In the genomic region with DNA sequence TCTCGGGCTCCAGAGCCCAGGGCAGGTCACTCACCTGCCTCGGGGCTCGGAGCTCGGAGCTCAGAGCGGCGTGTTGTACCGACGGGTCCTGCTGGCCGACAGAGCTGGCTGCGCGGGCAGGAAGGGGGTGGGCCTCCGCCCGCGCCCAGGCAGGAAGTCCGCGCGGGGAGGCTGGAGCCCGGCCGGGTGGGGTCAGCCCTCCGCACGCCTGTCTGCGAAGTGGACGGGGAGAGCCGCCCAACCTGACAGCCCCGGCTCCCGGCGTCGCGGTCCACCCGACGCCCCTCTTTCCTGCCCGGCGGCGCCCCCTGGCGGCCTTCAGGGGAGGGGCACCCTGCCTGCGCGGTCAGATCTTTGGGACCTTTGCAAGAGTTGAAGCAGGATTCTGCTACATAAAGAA, we compare ENCODE assay signal across 7 mouse cellular contexts. TPM values are rescaled to one million over a fixed set of nuclear protein-coding genes. Genes with fewer than 3 reads are reported as not detected.
DNase-seq lines count a peak whose midpoint lies in the region; ATAC-seq and TF ChIP-seq lines count a peak whose summit lies in the region.

No protein-coding gene starts in this region.

- TF ChIP-seq POLR2A in brain, embryonic 14.5 days (IDR thresholded peaks at IDR 0.05; ENCODE audit: borderline replicate concordance, extremely low read depth, insufficient read depth, insufficient read length, poor library complexity, severe bottlenecking) = no peak
- TF ChIP-seq POLR2A in spleen, adult 2 months (IDR thresholded peaks at IDR 0.05; ENCODE audit: low read depth, low read length) = peak; percentile 35; the same call in 1 of the 2 replicates

- H3K4me1 ChIP-seq in hindbrain, embryonic 16.5 days (ENCODE audit: control insufficient read depth, insufficient read depth, low read depth, low read length) = peaks cover 7% of the 10 kb centered on the region
- H3K4me1 ChIP-seq in limb, embryonic 12.5 days (replicated peaks) = peaks cover 48% of the 10 kb centered on the region
- peaks cover 14% of the 10 kb centered on the region for H3K4me1 ChIP-seq in midbrain, embryonic 13.5 days (replicated peaks)
- peaks cover 23% of the 10 kb centered on the region; the same call in 1 of the 2 replicates for H3K4me1 ChIP-seq in spleen, adult 2 months (ENCODE audit: control insufficient read depth, insufficient read depth, insufficient read length)

- no peaks in the 10 kb centered on the region for H3K9me3 ChIP-seq in hindbrain, embryonic 16.5 days (ENCODE audit: control insufficient read depth, low read length)
- H3K9me3 ChIP-seq in limb, embryonic 12.5 days = no peaks in the 10 kb centered on the region
- H3K9me3 ChIP-seq in midbrain, embryonic 13.5 days = no peaks in the 10 kb centered on the region

- peak overlapping the region; percentile 44 for H3K9ac ChIP-seq in hindbrain, embryonic 16.5 days (ENCODE audit: low read depth, low read length)
- H3K9ac ChIP-seq in limb, embryonic 12.5 days (replicated peaks) = peak overlapping the region; percentile 65
- H3K9ac ChIP-seq in midbrain, embryonic 13.5 days (replicated peaks) = peak overlapping the region; percentile 44; the same call in 1 of the 2 replicates

- 2% methylated on average over 35 of the region's 37 CpGs for WGBS in hindbrain, embryonic 16.5 days
- under 1% methylated on average over 37 of the region's 37 CpGs for WGBS in limb, embryonic 12.5 days
- WGBS in midbrain, embryonic 13.5 days = 5% methylated on average over 33 of the region's 37 CpGs
- under 1% methylated on average over 37 of the region's 37 CpGs for WGBS in spleen, adult 2 months

- DNase-seq in Muller cell, postnatal 12 days (ENCODE audit: inconsistent ontology term) = peak; percentile 88
- peak; percentile 60 for DNase-seq in brain, embryonic 14.5 days (ENCODE audit: low read depth)
- DNase-seq in gastrocnemius, adult 8-10 months (ENCODE audit: low spot score in 2 of 2) = peak; percentile 63 to 76
- DNase-seq in spleen, adult 2 months (ENCODE audit: low read depth in 1 of 2, low spot score in 2 of 2) = peak; percentile 43 to 76

- H3K27me3 ChIP-seq in hindbrain, embryonic 16.5 days (replicated peaks; ENCODE audit: control insufficient read depth, insufficient read depth, low read length) = peaks cover 7% of the 10 kb centered on the region
- H3K27me3 ChIP-seq in limb, embryonic 12.5 days = peaks cover 26% of the 10 kb centered on the region
- H3K27me3 ChIP-seq in midbrain, embryonic 13.5 days = peaks cover 50% of the 10 kb centered on the region
- no peaks in the 10 kb centered on the region for H3K27me3 ChIP-seq in spleen, adult 2 months (ENCODE audit: control insufficient read depth, insufficient read depth, low read length)

- H3K4me2 ChIP-seq in hindbrain, embryonic 16.5 days (ENCODE audit: low read length) = peak overlapping the region; percentile 50
- peak overlapping the region; percentile 62 for H3K4me2 ChIP-seq in limb, embryonic 12.5 days
- H3K4me2 ChIP-seq in midbrain, embryonic 13.5 days (replicated peaks) = peak overlapping the region; percentile 47

- peak overlapping the region; percentile 32 for H3K4me3 ChIP-seq in hindbrain, embryonic 16.5 days (ENCODE audit: low read length)
- peak overlapping the region; percentile 52 for H3K4me3 ChIP-seq in limb, embryonic 12.5 days (replicated peaks)
- H3K4me3 ChIP-seq in midbrain, embryonic 13.5 days (replicated peaks) = peak overlapping the region; percentile 33
- peak overlapping the region; percentile 70 for H3K4me3 ChIP-seq in spleen, adult 2 months (ENCODE audit: extremely low read depth, insufficient read depth, insufficient read length)

- no peak overlapping the region for H3K27ac ChIP-seq in hindbrain, embryonic 16.5 days (ENCODE audit: low read depth, low read length)
- H3K27ac ChIP-seq in limb, embryonic 12.5 days = peak overlapping the region; percentile 67
- no peak overlapping the region for H3K27ac ChIP-seq in midbrain, embryonic 13.5 days
- H3K27ac ChIP-seq in spleen, adult 2 months (ENCODE audit: insufficient read depth, low read length) = peak overlapping the region; percentile 80

- peak; percentile 84 for TF ChIP-seq CTCF in brain, embryonic 14.5 days (IDR thresholded peaks at IDR 0.05; ENCODE audit: borderline replicate concordance, extremely low read depth, insufficient read depth, insufficient read length)
- peak; percentile 93 for TF ChIP-seq CTCF in spleen, adult 2 months (IDR thresholded peaks at IDR 0.05; ENCODE audit: extremely low read depth, insufficient read depth, insufficient read length, insufficient replicate concordance)

- H3K36me3 ChIP-seq in hindbrain, embryonic 16.5 days (ENCODE audit: control insufficient read depth, insufficient read depth, low read length) = no peaks in the 10 kb centered on the region
- no peaks in the 10 kb centered on the region for H3K36me3 ChIP-seq in limb, embryonic 12.5 days
- H3K36me3 ChIP-seq in midbrain, embryonic 13.5 days = no peaks in the 10 kb centered on the region
- no peaks in the 10 kb centered on the region for H3K36me3 ChIP-seq in spleen, adult 2 months (ENCODE audit: control insufficient read depth, insufficient read depth, low read length)

- ATAC-seq in hindbrain, embryonic 16.5 days = peak; percentile 46; the same call in 1 of the 2 replicates
- ATAC-seq in limb, embryonic 12.5 days (ENCODE audit: insufficient number of reproducible peaks, insufficient read depth, low FRiP score, low TSS enrichment, low read depth) = peak; percentile 29; the same call in 1 of the 2 replicates
- peak; percentile 34; the same call in 1 of the 2 replicates for ATAC-seq in midbrain, embryonic 13.5 days

RNA-seq across cellular contexts. Expression of gene Lrrc71, which starts 20.4 kb away (rescaled TPM):
- 0.34 and 1.0 TPM in 2 replicates for polyA plus RNA-seq in brain, embryonic 14.5 days (2012; rRNA removed)
- total RNA-seq in gastrocnemius, adult 8-10 months (2022) = under 1 TPM in 1 of 4 experiments, not detected in 3; 0.68 TPM
- polyA plus RNA-seq in hindbrain, embryonic 16.5 days (2015; fragmentation: Nextera tagmentation; extraction: Ambion mirVana) = 0.67 and 0.80 TPM in 2 replicates
- polyA plus RNA-seq in limb, embryonic 12.5 days (2016; fragmentation: Nextera tagmentation; extraction: Ambion mirVana) = 0.33 and 0.39 TPM in 2 replicates
- 0.36 and 0.62 TPM in 2 replicates for polyA plus RNA-seq in midbrain, embryonic 13.5 days (2015; fragmentation: Nextera tagmentation; extraction: Ambion mirVana)
- polyA plus RNA-seq in spleen, adult 2 months (2012; rRNA removed) = 0.09 and 0.25 TPM in 2 replicates

RNA-seq across cellular contexts. Expression of gene Ntrk1, which starts 26.1 kb away (rescaled TPM):
- 1.4 and 3.8 TPM in 2 replicates for polyA plus RNA-seq in brain, embryonic 14.5 days (2012; rRNA removed)
- not detected for total RNA-seq in gastrocnemius, adult 8-10 months (2022)
- polyA plus RNA-seq in hindbrain, embryonic 16.5 days (2015; fragmentation: Nextera tagmentation; extraction: Ambion mirVana) = 6.6 and 7.3 TPM in 2 replicates
- polyA plus RNA-seq in limb, embryonic 12.5 days (2016; fragmentation: Nextera tagmentation; extraction: Ambion mirVana) = 1.5 and 5.1 TPM in 2 replicates
- polyA plus RNA-seq in midbrain, embryonic 13.5 days (2015; fragmentation: Nextera tagmentation; extraction: Ambion mirVana) = 2.4 and 2.5 TPM in 2 replicates
- polyA plus RNA-seq in spleen, adult 2 months (2012; rRNA removed) = 0.09 and 0.14 TPM in 2 replicates

RNA-seq across cellular contexts. Expression of gene Insrr, which starts 27.9 kb away (rescaled TPM):
- 1.5 and 1.7 TPM in 2 replicates for polyA plus RNA-seq in brain, embryonic 14.5 days (2012; rRNA removed)
- total RNA-seq in gastrocnemius, adult 8-10 months (2022) = not detected
- polyA plus RNA-seq in hindbrain, embryonic 16.5 days (2015; fragmentation: Nextera tagmentation; extraction: Ambion mirVana) = 0.49 and 0.85 TPM in 2 replicates
- polyA plus RNA-seq in limb, embryonic 12.5 days (2016; fragmentation: Nextera tagmentation; extraction: Ambion mirVana) = 0.40 and 0.44 TPM in 2 replicates
- polyA plus RNA-seq in midbrain, embryonic 13.5 days (2015; fragmentation: Nextera tagmentation; extraction: Ambion mirVana) = 0.82 and 0.87 TPM in 2 replicates
- 0.25 and 0.42 TPM in 2 replicates for polyA plus RNA-seq in spleen, adult 2 months (2012; rRNA removed)

RNA-seq across cellular contexts. Expression of gene Pear1, which starts 55.3 kb away (rescaled TPM):
- polyA plus RNA-seq in brain, embryonic 14.5 days (2012; rRNA removed) = 14.0 and 16.9 TPM in 2 replicates
- 1 to 10 TPM; 3.2 to 7.1 (median 5.1) TPM for total RNA-seq in gastrocnemius, adult 8-10 months (2022)
- polyA plus RNA-seq in hindbrain, embryonic 16.5 days (2015; fragmentation: Nextera tagmentation; extraction: Ambion mirVana) = 8.4 and 10.6 TPM in 2 replicates
- 12.0 and 14.2 TPM in 2 replicates for polyA plus RNA-seq in limb, embryonic 12.5 days (2016; fragmentation: Nextera tagmentation; extraction: Ambion mirVana)
- 4.8 and 7.1 TPM in 2 replicates for polyA plus RNA-seq in midbrain, embryonic 13.5 days (2015; fragmentation: Nextera tagmentation; extraction: Ambion mirVana)
- polyA plus RNA-seq in spleen, adult 2 months (2012; rRNA removed) = 63.8 and 65.8 TPM in 2 replicates

Comparison
In these comparisons a context has a peak if more than half of its experiments do, and no peak if none do; other contexts are left out.
1. H3K27ac ChIP-seq: peak in limb, embryonic 12.5 days (single experiment) and spleen, adult 2 months (single experiment); none in hindbrain, embryonic 16.5 days (single experiment) and midbrain, embryonic 13.5 days (single experiment).
2. Peak in every context shown above with its lines, with median percentiles within 50 percentile points of each other: DNase-seq, ATAC-seq, H3K4me2 ChIP-seq, H3K4me3 ChIP-seq and H3K9ac ChIP-seq.